Mouse (Mus musculus): ENCODE results near the gene Plcl2.
"Not testable (repeated sequence)": the region's sequence is repeated elsewhere in the genome, so short reads cannot be mapped to it uniquely, and the experiment has no call there.

Plcl2 gene

GRCm38 (mm10) chr17:50537786-50538185, 28.6 kb downstream of the Plcl2 start:
- DNase-seq = no peak

- DNase-seq = no peak
Measured at GRCm38 (mm10) chr17:50544860-50545259, 35.7 kb downstream of the Plcl2 start.

DNA sequence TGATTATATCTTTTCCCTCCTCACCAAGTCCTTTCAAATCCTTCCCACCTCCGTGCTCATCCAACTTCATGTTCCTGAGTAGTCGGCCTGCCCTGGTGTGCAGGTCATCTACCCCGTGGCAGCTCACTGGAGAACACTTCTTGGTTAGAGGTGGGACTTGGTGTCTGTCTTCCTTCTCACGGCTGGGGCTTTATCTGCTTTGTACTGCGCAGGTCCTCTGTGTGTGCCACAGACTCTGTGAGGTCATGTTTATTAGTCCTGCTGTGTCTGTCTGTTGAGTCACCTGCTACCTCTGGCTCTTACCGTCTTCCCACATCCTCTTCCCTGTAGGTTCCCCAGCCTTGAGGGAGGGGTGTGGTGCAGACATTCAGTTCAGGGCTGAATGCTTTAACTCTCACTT, 36.1 kb downstream of the Plcl2 start:
- DNase-seq = peak; percentile 20

DNA sequence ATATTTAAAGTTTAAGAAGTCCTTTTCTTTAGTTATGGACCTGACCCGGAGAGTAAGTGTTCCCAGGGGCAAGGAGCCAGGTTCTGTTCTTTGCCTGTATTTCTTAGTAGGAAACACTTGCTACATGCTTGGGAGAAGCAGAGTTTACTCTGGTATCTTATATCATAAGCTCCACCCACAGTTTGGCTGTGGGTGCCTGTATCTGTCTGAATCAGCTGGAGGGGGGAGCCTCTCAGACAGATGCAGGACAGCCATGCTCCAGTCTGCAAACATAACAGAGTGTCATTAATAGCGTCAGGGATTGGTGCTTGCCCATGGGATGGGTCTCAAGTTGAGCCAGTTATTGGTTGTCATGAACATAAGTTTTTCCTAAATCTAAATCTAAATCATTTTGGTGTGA, 42.9 kb downstream of the Plcl2 start:
- no peak for DNase-seq

DNA sequence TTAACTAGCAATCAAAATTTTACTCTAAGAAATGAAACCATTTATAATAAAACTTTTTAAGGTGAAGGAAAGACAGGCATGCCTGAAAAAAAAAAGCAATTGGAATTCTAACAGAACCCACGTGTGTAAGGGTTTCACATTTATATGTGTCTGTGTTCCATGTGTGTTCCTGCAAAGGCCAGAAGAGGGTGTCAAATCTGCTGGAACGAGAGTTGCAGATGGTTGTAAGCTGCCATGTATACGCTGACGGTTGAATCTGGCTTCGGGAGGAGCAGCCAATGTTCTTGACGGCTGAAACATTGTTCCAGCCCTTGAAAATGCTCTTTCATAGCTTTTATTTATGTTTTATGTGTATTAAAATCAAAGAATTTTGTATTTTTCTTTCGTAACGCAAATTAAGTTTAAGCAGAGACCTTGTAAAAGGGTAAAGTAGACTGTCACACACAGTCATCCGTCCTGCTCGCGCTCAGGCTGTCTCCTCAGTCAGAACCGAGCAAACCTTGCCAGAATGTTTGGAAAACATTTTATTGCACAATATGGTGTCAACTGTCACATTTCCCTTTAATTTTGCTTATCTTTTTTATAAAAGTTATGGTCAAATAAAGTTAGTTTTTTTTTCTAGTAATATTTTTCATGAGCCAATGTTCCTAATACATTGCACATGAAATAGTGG, 48.5 kb downstream of the Plcl2 start:
- DNase-seq = no peak

DNA sequence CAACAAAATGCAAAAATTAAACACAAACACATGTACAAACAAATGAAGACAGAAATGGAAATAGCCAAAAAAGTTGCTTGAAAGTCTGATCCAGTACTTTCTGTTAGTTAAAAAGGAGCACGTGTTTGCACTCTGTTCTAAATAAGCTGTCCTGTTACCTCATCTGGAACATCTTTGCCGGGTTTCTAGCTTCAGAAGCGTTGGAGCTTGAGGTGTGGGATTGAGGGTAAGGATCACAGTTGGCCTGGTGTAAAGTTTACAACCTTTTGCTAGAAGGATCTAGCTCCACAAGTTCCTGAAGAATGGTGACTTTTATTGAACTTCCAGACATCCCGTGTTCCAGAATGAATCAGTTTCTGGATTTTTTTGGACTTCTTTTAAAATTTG, 49.0 kb downstream of the Plcl2 start:
- DNase-seq = no peak

GRCm38 (mm10) chr17:50565376-50566123, 56.3 kb downstream of the Plcl2 start:
- DNase-seq = no peak

DNA sequence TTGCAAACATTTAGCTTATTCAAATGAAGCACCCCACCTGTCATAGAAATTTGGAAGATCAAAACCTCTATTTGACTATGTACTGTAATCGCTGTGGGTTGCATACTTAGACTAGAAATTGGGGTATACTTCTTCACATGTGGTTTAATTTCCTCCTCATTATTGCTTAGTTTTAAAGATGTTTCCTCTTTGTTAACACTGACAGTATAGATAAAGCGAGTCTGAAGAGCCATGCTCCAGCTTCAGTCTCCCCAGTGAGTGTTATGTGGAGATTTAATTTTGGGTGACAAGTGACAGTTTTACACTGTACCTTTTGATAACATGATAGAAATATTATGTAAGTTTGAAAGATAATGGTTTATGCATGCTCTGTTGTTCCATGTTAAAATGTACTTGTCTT, 59.6 kb downstream of the Plcl2 start:
- DNase-seq = no peak

DNA sequence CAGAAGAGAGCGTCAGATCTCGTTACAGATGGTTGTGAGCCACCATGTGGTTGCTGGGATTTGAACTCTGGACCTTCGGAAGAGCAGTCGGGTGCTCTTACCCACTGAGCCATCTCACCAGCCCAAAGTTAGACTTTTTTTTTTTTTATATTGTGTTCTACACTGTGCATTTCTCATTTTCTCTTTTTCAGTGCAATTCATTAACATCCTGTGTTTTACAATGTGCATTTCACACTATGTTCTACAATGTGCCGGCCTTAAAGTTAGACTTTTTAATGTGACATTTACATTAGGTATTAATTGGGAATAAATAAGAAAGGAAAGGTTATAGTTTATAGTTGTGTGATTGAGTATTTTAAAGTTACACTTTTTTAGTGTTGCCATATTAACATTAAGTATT, 61.0 kb downstream of the Plcl2 start:
- DNase-seq = not testable (repeated sequence)

DNA sequence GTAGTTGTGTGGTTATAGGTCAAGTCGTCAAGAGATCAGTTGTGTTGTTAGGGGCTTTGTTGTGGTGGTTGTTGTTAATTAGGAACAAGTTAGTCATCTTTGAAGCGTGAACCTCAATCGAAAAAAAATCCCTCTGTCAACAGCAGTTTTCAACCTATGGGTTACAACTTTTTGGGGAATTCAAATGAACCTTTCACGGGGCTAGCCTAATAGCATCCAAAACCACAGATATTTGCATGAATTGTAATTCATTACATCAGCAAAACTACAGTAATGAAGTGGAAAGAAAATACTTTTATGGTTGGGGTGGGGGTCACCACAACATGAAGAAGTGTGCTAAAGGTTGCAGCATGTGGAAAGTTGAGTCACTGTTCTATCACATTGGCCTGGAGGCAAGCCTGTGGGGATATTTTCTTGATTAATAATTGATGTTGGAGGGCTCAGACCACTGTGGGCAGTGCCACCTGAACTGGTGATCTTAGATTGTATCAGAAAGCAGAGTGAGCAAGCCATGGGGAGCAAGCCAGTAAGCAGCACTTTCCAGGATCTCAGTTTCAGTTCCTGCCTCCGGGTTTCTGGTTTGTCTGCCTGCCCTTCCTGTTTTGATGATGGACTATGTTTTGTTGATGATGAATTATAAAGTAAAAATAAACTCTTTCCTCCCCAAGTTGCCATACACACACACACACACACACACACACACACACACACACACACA, 61.6 kb downstream of the Plcl2 start:
- DNase-seq = no peak

DNA sequence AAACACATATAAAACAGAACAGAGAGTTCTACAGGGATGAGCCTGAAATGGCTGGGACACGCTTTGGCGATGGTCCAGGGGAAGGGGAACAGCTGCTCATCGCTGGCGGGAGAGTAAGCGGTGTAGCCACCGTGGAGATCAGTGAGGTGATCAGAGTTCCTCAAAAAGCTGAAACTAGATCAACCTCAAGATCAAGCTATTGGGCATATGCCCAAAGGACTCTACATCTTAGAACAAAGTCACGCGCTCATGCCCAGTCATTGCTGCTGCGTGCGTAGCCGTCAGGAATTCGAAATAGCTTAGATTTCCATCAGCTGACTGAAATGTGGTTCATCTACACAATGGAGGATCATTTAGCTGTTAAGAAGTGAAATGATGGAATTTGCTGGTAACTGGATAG, 65.0 kb downstream of the Plcl2 start:
- DNase-seq = no peak

DNA sequence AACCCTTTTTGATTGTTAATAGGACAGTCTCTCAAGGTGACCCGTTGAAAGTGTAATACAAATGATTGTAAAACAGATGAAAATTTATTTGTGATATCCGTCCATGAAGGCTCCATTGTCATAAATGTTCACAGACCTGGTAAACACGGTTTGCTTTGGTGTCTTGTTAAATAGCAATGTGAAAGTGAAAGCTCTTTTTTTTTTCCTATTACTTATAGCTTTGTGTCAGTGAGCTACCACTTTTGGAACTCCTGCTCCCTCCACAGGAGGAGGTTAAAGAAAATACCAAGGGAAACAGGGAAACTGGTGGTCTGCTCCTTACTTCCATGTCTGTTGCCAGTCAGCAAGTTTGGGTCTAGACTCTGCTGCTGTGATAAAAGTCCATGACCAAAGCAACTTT, 71.2 kb downstream of the Plcl2 start:
- DNase-seq = no peak

- no peak for DNase-seq
Measured at GRCm38 (mm10) chr17:50586834-50587233, 77.6 kb downstream of the Plcl2 start.

DNA sequence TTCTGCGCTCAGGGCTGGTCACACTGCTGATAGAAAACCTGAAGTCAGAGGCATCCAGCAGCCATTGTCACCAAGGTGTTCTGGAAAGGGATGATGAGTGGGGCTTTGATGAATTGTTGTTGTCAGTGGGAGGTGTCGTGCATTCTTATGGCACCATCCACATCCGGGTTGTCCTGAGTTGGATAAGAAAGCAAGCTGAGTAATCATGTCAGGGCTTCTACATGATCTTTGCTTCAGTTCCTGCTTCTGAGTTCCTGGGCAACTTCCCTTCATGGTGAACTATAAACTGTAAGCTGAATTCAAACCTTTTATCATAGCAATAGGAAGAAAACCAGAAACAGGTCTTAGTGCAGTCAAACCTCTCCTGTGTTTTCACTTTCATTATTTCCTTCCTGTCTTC, 78.7 kb downstream of the Plcl2 start:
- no peak for DNase-seq

GRCm38 (mm10) chr17:50600178-50600577, 91.0 kb downstream of the Plcl2 start:
- no peak for DNase-seq

DNA sequence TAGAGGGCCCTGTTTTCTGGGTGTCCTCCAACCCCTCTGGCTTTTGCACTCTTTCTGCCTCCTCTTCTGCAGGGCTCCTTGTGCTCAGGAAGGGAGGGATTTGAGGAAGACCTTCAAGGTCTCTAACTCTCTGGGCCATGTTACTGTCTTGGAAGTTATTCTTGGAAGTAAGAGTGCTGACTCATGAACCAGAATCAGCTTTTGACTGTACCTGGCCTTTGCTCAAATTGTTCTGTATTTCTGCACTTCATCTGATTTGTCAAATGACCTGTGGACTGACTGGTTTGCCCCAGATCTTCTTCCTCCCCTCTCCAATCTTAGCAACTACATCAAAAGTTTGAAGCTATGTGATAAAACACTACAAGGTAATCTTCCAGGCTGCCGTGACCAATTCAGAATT, 91.5 kb downstream of the Plcl2 start:
- DNase-seq = no peak

GRCm38 (mm10) chr17:50606890-50607289, 97.7 kb downstream of the Plcl2 start:
- DNase-seq = no peak

- no peak for DNase-seq
Measured at GRCm38 (mm10) chr17:50609908-50610307, 100.7 kb downstream of the Plcl2 start.

DNA sequence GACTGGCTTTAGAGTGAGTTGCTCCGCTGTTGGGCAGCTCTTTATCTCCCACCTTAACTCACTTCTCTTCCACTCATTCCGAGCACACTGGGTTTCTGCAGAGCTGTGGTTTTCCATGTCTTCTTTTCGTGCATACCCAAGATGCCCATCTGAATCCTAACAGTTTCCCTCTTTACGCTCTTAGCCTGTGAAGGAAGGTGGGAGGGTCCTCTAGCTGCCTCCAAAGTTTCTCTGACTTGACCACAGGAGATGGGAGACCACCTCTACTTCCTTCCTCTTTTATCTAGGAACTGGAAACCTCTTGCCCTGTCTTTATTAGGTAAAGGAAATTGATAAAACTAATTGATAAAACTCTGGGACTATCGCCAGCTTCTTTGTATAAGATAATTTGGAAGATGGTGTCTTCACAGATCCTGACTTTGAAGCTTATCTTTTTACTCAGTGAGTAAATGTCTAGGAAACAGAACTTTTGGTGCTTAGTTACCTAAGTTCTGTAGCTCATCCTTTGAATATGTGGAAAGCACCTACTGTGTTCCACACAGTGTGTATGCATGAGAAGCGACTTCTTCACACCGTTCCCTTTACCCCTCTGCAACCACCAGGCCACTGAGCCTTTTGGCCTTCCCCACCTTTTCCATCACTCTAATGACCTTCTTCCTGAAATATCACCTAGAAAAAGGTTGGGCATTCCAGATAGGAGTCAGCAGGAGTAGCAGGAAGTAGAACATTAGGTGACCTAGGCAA, 111.8 kb downstream of the Plcl2 start:
- no peak for DNase-seq

- no peak for DNase-seq
Measured at GRCm38 (mm10) chr17:50621996-50622395, 112.8 kb downstream of the Plcl2 start.

DNA sequence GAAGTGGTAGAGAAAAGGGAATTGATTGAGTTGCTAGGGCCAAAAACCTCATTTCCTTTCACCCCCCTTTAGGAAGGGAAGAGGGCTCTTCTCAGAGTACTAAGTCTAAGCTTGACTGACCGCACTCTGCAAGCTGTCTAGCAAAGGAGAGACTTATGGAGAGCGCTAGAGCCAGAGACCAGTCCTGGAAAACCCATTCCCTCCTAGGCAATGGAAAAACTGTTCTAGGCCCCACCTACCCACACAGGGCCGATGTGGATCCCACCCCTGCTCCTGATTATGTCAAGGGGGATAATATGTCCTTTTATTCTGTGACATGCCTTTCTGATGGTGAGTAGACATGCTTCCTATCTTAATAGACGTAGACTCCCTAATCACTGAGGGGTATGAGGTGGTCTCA, 116.4 kb downstream of the Plcl2 start:
- DNase-seq = no peak

DNA sequence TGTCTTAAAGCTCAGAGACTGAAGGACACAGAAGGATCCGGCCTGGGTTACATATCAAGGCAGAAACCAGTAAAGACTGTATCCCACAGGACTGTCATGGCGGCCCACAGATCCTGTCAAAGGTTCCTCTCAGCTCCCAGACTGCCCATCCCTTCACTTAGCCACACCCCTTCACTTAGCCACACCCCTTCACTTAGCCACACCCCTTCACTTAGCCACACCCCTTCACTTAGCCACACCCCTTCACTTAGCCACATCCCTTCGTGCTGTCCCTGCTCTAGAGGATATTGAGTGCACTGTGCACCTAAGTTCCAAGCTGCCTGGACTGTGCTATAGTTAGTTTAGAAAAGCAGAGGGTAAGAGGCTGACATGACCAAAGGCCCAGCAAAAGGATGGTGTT, 118.5 kb downstream of the Plcl2 start:
- DNase-seq = no peak

DNA sequence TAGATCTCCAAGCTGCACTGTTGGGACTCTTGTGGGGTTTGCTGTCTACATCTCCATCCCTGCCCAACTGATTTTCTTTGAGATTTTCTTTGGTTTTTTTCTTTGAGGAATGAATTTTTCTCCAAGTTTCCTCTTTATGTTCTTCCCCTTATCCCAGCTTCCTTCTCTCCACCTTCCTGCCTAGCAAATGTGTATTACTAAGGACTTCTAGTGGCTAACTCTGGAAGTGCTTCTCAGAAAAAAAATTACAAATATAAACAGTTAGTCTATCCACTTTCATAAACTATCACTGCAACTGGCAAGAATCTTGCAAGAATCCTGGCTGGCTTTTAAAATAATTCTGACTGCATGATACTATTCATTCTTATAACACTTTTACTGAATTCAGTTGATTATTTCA, 119.5 kb downstream of the Plcl2 start:
- DNase-seq = no peak

Data from kidney, postnatal 14 days (tissue).